ENCODE assay signal across 15 mouse cellular contexts in genomic region chr2:152487024-152487423, GRCm38 (mm10). TPM values are rescaled to one million over a fixed set of nuclear protein-coding genes. Genes with fewer than 3 reads are reported as not detected.
DNase-seq lines count a peak whose midpoint lies in the region; ATAC-seq and TF ChIP-seq lines count a peak whose summit lies in the region.
"Had no signal": no experiment of that assay in that cellular context is flagged by ENCODE, and none has a peak within 500 bp of the region (broad histone marks: within the 10 kb centered on the region; RNA-seq: fewer than 3 reads in every experiment).

No protein-coding gene starts in this region.

- no peak for ATAC-seq in lung, embryonic 14.5 days (ENCODE audit: insufficient read depth)
- ATAC-seq in megakaryocyte, adult 5-6 weeks (ENCODE audit: poor library complexity, severe bottlenecking): no peak

- H3K27me3 ChIP-seq in lung, embryonic 14.5 days (ENCODE audit: insufficient read depth, low read length): no peaks in the 10 kb centered on the region
- H3K27me3 ChIP-seq in forebrain, embryonic 10.5 days (ENCODE audit: poor library complexity, severe bottlenecking): no peaks in the 10 kb centered on the region
- H3K27me3 ChIP-seq: stomach, embryonic 15.5 days had no signal

- H3K4me1 ChIP-seq in lung, embryonic 14.5 days (ENCODE audit: insufficient read depth): no peaks in the 10 kb centered on the region
- H3K4me1 ChIP-seq in forebrain, embryonic 10.5 days: no peaks in the 10 kb centered on the region; the same call in 1 of the 2 replicates
- H3K4me1 ChIP-seq: stomach, embryonic 15.5 days had no signal

- H3K36me3 ChIP-seq in lung, embryonic 14.5 days (ENCODE audit: insufficient read depth): no peaks in the 10 kb centered on the region
- no peaks in the 10 kb centered on the region for H3K36me3 ChIP-seq in forebrain, embryonic 10.5 days (replicated peaks)
- H3K36me3 ChIP-seq: stomach, embryonic 15.5 days had no signal

- H3K4me3 ChIP-seq in gastrocnemius, adult 2 months: no peak overlapping the region
- no peak overlapping the region for H3K4me3 ChIP-seq in lung, embryonic 14.5 days (ENCODE audit: low read depth, low read length)
- H3K4me3 ChIP-seq in forebrain, embryonic 10.5 days: no peak overlapping the region
- H3K4me3 ChIP-seq: stomach, embryonic 15.5 days had no signal

- H3K27ac ChIP-seq in gastrocnemius, adult 2 months: no peak overlapping the region
- H3K27ac ChIP-seq in lung, embryonic 14.5 days (ENCODE audit: low read depth): no peak overlapping the region
- H3K27ac ChIP-seq in forebrain, embryonic 10.5 days: no peak overlapping the region
- H3K27ac ChIP-seq: stomach, embryonic 15.5 days had no signal

- H3K9me3 ChIP-seq in lung, embryonic 14.5 days (ENCODE audit: low read depth, low read length): no peaks in the 10 kb centered on the region
- H3K9me3 ChIP-seq in forebrain, embryonic 10.5 days: 0 out of 2 replicates have a peak, but pooled peaks cover 2% of the 10 kb centered on the region
- H3K9me3 ChIP-seq: stomach, embryonic 15.5 days had no signal

- no peak overlapping the region for H3K9ac ChIP-seq in lung, embryonic 14.5 days
- H3K9ac ChIP-seq: stomach, embryonic 15.5 days had no signal

- no peak for DNase-seq in gastrocnemius, adult 2 months
- no peak for DNase-seq in gastrocnemius, postnatal 4 days (ENCODE audit: low spot score in 2 of 2)
- no peak for DNase-seq in lung, embryonic 14.5 days
- DNase-seq in lung, postnatal 25 days (ENCODE audit: low spot score): no peak
- DNase-seq in ZHBTc4 (ENCODE audit: low read depth, low spot score): peak; percentile 73
- DNase-seq in mesoderm, embryonic 11.5 days (ENCODE audit: low read depth, low spot score): peak; percentile 9
- no peak for DNase-seq in forebrain, embryonic 10.5 days (ENCODE audit: extremely low spot score, low spot score)
- DNase-seq: adrenal gland, postnatal 10 days; embryo, embryonic 11 days; kidney, adult 2 months; lung, postnatal 4 days had no signal

- TF ChIP-seq CTCF in gastrocnemius, adult 2 months (IDR thresholded peaks at IDR 0.05): peak; percentile 25; the same call in 1 of the 2 replicates
- TF ChIP-seq CTCF in lung, embryonic 14.5 days (IDR thresholded peaks at IDR 0.05; ENCODE audit: low read depth): peak; percentile 58

- intact Hi-C loops in gastrocnemius, adult 2 months (cut with DNase I): no loop called here

- 71% methylated on average over 2 of the region's 2 CpGs for WGBS in lung, embryonic 14.5 days
- WGBS in forebrain, embryonic 10.5 days: 74% methylated on average over 2 of the region's 2 CpGs

- H3K4me2 ChIP-seq in lung, embryonic 14.5 days: no peak overlapping the region
- H3K4me2 ChIP-seq: stomach, embryonic 15.5 days had no signal

RNA-seq across cellular contexts. Expression of gene Defb22, which starts 2.9 kb away (rescaled TPM):
- total RNA-seq in gastrocnemius, adult 2 months (2021): not detected
- total RNA-seq in gastrocnemius, postnatal 4 days (2021): not detected
- polyA plus RNA-seq in lung, embryonic 14.5 days (2014; fragmentation: Nextera tagmentation; extraction: Ambion mirVana): not detected in 2 replicates
- not detected in 2 replicates for total RNA-seq in megakaryocyte, adult 5-6 weeks (2015)
- total RNA-seq in megakaryocyte, adult 5-6 weeks (2017): not detected in 2 replicates
- polyA plus RNA-seq in forebrain, embryonic 10.5 days (2016; fragmentation: Nextera tagmentation; extraction: Ambion mirVana): not detected in 2 replicates
- total RNA-seq: adrenal gland, postnatal 10 days; left cerebral cortex, adult 8-10 months had no signal
- polyA plus RNA-seq: heart, embryonic 14.5 days; kidney, adult 2 months; stomach, embryonic 15.5 days had no signal

RNA-seq across cellular contexts. Expression of gene Defb20, which starts 10.2 kb away (rescaled TPM):
- total RNA-seq in gastrocnemius, adult 2 months (2021): not detected
- not detected for total RNA-seq in gastrocnemius, postnatal 4 days (2021)
- not detected in 2 replicates for polyA plus RNA-seq in lung, embryonic 14.5 days (2014; fragmentation: Nextera tagmentation; extraction: Ambion mirVana)
- not detected in 2 replicates for total RNA-seq in megakaryocyte, adult 5-6 weeks (2015)
- not detected in 2 replicates for total RNA-seq in megakaryocyte, adult 5-6 weeks (2017)
- polyA plus RNA-seq in forebrain, embryonic 10.5 days (2016; fragmentation: Nextera tagmentation; extraction: Ambion mirVana): not detected in 2 replicates
- total RNA-seq: adrenal gland, postnatal 10 days; left cerebral cortex, adult 8-10 months had no signal
- polyA plus RNA-seq: heart, embryonic 14.5 days; kidney, adult 2 months; stomach, embryonic 15.5 days had no signal

RNA-seq across cellular contexts. Expression of gene Defb23, which starts 22.6 kb away (rescaled TPM):
- not detected for total RNA-seq in gastrocnemius, adult 2 months (2021)
- total RNA-seq in gastrocnemius, postnatal 4 days (2021): not detected
- not detected in 2 replicates for polyA plus RNA-seq in lung, embryonic 14.5 days (2014; fragmentation: Nextera tagmentation; extraction: Ambion mirVana)
- total RNA-seq in megakaryocyte, adult 5-6 weeks (2015): not detected in 2 replicates
- not detected in 2 replicates for total RNA-seq in megakaryocyte, adult 5-6 weeks (2017)
- not detected in 2 replicates for polyA plus RNA-seq in forebrain, embryonic 10.5 days (2016; fragmentation: Nextera tagmentation; extraction: Ambion mirVana)
- total RNA-seq: adrenal gland, postnatal 10 days; left cerebral cortex, adult 8-10 months had no signal
- polyA plus RNA-seq: heart, embryonic 14.5 days; kidney, adult 2 months; stomach, embryonic 15.5 days had no signal

RNA-seq across cellular contexts. Expression of gene Defb26, which starts 24.5 kb away (rescaled TPM):
- not detected for total RNA-seq in gastrocnemius, adult 2 months (2021)
- total RNA-seq in gastrocnemius, postnatal 4 days (2021): not detected
- not detected in 2 replicates for polyA plus RNA-seq in lung, embryonic 14.5 days (2014; fragmentation: Nextera tagmentation; extraction: Ambion mirVana)
- not detected in 2 replicates for total RNA-seq in megakaryocyte, adult 5-6 weeks (2015)
- total RNA-seq in megakaryocyte, adult 5-6 weeks (2017): not detected in 2 replicates
- not detected in 2 replicates for polyA plus RNA-seq in forebrain, embryonic 10.5 days (2016; fragmentation: Nextera tagmentation; extraction: Ambion mirVana)
- total RNA-seq: adrenal gland, postnatal 10 days; left cerebral cortex, adult 8-10 months had no signal
- polyA plus RNA-seq: heart, embryonic 14.5 days; stomach, embryonic 15.5 days had no signal

RNA-seq across cellular contexts. Expression of gene Defb28, which starts 31.0 kb away (rescaled TPM):
- total RNA-seq in gastrocnemius, adult 2 months (2021): not detected
- not detected for total RNA-seq in gastrocnemius, postnatal 4 days (2021)
- not detected in 2 replicates for polyA plus RNA-seq in lung, embryonic 14.5 days (2014; fragmentation: Nextera tagmentation; extraction: Ambion mirVana)
- total RNA-seq in megakaryocyte, adult 5-6 weeks (2015): not detected in 2 replicates
- total RNA-seq in megakaryocyte, adult 5-6 weeks (2017): not detected in 2 replicates
- polyA plus RNA-seq in forebrain, embryonic 10.5 days (2016; fragmentation: Nextera tagmentation; extraction: Ambion mirVana): not detected in 2 replicates
- total RNA-seq: adrenal gland, postnatal 10 days; left cerebral cortex, adult 8-10 months had no signal
- polyA plus RNA-seq: heart, embryonic 14.5 days; stomach, embryonic 15.5 days had no signal

Comparison
In these comparisons a context has a peak if more than half of its experiments do, and no peak if none do; other contexts are left out.
1. DNase-seq: peak in ZHBTc4 (single experiment) and mesoderm, embryonic 11.5 days (single experiment); none in gastrocnemius, adult 2 months (single experiment), gastrocnemius, postnatal 4 days (0 of 2), lung, embryonic 14.5 days (single experiment), lung, postnatal 25 days (single experiment) and forebrain, embryonic 10.5 days (single experiment).